Mouse (Mus musculus) olfactory bulb, adult 2 months (tissue): ENCODE results near the gene Cat. TPM values are rescaled to one million over a fixed set of nuclear protein-coding genes. Genes with fewer than 3 reads are reported as not detected.

Experiments
- H3K27ac ChIP-seq: fragments of 200-500 bp; 2 replicates; pipeline ENCODE4 v1.5.1; 2012; ENCODE audit warnings: low read depth, low read length; ENCODE audit not compliant: insufficient read depth
- H3K4me1 ChIP-seq: fragments of 200-500 bp; 2 replicates; pipeline ENCODE4 v1.6.1; 2012; ENCODE audit warnings: low read length; ENCODE audit not compliant: control insufficient read depth, insufficient read depth
- H3K4me3 ChIP-seq: fragments of 200-500 bp; 2 replicates; pipeline ENCODE4 v1.5.1; 2012; ENCODE audit warnings: mild to moderate bottlenecking, low read depth, low read length, moderate library complexity; ENCODE audit not compliant: insufficient read depth
- CTCF ChIP-seq: fragments of 200-500 bp; IDR thresholded peaks from 2 replicates; pipeline ENCODE4 v1.5.1; 2012; ENCODE audit warnings: low read depth, mild to moderate bottlenecking, low read length, moderate library complexity; ENCODE audit not compliant: insufficient read depth
- POLR2A ChIP-seq: fragments of 200-500 bp; IDR thresholded peaks from 2 replicates; pipeline ENCODE4 v1.6.1; 2012; ENCODE audit warnings: mild to moderate bottlenecking, low read depth, low read length, moderate library complexity; ENCODE audit not compliant: insufficient read depth
- WGBS: fragments of 180-500 bp; shearing (Covaris S2); methylation state at CpG from one replicate; pipeline ENCODE4 v1.1.7; 2018; 5-methylcytosine and 5-hydroxymethylcytosine counted together
- polyA plus RNA-seq: library from polyadenylated mRNA; stranded (reverse); fragments of >200 nt; gene quantifications from 2 replicates; pipeline ENCODE4 v1.2.4, GENCODE M21; 2012; ENCODE audit warnings: low replicate concordance; ENCODE audit not compliant: missing spikeins, insufficient read depth, insufficient read length

The Cat gene
- polyA plus RNA-seq, 1 experiment, result not detected

DNA sequence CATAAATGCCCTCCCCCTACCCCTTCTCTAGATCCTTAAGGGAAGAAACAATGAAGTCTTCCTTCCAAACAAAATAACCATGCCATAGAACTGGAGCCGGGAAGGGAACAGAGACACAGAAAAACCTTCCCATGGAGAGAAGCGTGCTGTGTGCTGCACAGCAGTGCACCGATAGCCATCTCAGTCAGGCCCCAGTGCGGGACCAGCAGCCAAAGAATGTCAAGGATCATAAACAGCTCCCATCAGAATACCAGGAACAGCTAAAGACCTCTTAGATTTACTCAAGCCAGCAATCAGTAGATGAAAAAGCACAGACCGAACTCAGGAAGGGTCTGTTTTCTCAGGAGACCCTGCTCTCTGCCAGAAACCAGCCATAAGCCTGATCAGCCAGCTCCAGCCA is 48.4 kb downstream of the Cat start:
- WGBS, result 73% methylated on average over 5 of the region's 5 CpGs
- Histone ChIP-seq H3K4me3 (no peak overlapping the region), H3K27ac (no peak overlapping the region), H3K4me1 (no peaks in the 10 kb centered on the region)
- no peak for TF ChIP-seq CTCF
- TF ChIP-seq POLR2A, result no peak

DNA sequence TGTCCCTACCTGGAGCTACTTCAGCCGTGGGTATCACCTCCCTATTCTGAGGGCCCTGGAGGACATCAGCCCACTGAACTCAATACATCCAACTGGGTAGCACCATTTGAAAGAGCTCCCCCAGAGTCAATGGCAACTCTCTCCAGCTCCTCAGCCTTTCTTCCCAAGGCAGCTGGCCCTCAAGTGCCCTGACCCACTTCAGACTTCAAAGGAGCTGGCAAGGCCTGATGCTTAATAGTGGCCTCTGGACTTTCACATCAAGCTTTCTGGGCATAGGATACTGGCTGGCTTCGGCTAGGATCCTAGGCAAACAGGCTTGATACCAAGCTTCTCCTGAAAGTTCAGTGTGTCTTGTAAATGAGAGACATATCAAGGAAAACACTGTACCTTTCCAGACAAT is 49.9 kb downstream of the Cat start:
- Histone ChIP-seq H3K4me3 (no peak overlapping the region), H3K4me1 (no peaks in the 10 kb centered on the region), H3K27ac (no peak overlapping the region)
- 82% methylated on average over 2 of the region's 2 CpGs for WGBS
- TF ChIP-seq CTCF, result no peak

DNA sequence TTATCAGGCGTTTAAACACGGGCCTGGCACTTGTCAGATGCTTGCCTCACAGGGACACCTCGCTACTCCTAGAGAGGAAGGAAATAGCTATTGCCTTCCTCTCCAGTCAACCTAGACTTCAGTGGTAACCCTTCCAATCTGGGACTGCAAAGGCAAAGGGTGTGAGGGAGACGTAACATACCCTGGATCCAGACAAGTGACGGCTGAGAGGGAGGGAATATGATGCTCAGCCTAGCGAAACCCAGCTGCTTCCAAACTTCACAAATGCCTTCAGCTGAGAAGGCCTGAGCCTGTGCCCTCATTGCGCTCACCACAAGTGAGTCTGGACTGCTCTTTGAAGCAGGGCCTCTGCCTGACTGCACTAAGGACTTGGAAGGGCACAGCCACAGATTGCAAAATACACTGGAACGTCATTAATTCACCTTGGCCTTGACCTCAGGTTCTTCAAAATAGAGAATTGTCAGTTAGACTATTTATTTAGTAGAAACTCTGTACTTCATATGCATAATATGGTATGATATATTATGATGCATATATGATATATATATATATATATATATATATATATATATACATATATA is 52.2 kb downstream of the Cat start:
- no peak for TF ChIP-seq POLR2A
- TF ChIP-seq CTCF, result no peak

DNA sequence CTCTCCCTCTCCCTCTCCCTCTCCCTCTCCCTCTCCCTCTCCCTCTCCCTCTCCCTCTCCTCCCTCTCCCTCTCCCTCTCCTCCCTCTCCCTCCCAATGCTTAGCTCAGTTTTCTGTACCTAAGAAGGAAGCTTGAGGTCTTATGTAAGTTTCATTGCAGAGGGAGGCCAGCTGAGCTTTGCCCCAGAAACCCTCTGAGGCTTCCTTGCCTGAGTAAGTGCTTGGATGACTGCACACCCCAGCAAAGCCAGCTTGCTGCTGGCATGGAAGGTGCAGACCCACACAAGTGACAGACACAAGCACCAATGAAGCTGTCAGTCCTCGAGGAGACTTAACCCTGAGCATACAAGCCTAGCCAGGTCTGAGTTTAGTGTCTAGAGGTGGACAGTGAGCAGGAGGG is 54.2 kb downstream of the Cat start:
- WGBS, result 37% methylated on average over 1 of the region's 1 CpGs

More for the DNA sequence above, 52.2 kb downstream of the Cat start:
- Histone ChIP-seq H3K27ac (no peak overlapping the region), H3K4me1 (no peaks in the 10 kb centered on the region), H3K4me3 (no peak overlapping the region)
- WGBS, result 75% methylated on average over 8 of the region's 8 CpGs

DNA sequence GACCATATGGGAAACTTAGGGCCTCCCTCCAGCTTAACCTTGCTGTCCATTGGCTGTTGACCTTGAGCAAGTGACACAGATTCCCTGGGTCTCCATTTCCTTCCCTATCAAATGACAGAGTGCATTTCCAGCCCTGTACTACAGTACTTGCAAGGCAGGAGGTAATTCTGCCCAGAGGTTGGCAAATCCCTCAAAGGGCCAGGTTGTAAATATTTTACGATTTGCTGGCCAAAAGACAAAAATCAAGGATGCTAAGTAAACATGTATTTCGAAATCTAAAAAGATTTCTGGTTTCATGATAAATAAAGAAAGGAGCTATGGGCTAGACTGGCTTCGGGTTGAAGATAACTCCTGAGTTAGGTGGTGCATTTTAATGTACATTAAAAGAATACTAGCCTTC is 56.6 kb downstream of the Cat start:
- Histone ChIP-seq H3K4me1 (peaks cover 3% of the 10 kb centered on the region), H3K4me3 (no peak overlapping the region), H3K27ac (no peak overlapping the region)
- TF ChIP-seq CTCF, result no peak
- TF ChIP-seq POLR2A, result no peak
- WGBS, result 92% methylated on average over 3 of the region's 3 CpGs

More for the DNA sequence above, 54.2 kb downstream of the Cat start:
- H3K27ac ChIP-seq, result no peak overlapping the region
- no peaks in the 10 kb centered on the region for H3K4me1 ChIP-seq
- no peak overlapping the region for H3K4me3 ChIP-seq
- no peak for TF ChIP-seq CTCF
- TF ChIP-seq POLR2A, result no peak

GRCm38 (mm10) chr2:103425456-103426063 is 59.4 kb downstream of the Cat start:
- H3K27ac ChIP-seq, result no peak overlapping the region
- 78% methylated on average over 11 of the region's 11 CpGs for WGBS
- TF ChIP-seq POLR2A (no peak), CTCF (no peak)
- no peak overlapping the region for H3K4me3 ChIP-seq
- peaks cover 3% of the 10 kb centered on the region for H3K4me1 ChIP-seq

DNA sequence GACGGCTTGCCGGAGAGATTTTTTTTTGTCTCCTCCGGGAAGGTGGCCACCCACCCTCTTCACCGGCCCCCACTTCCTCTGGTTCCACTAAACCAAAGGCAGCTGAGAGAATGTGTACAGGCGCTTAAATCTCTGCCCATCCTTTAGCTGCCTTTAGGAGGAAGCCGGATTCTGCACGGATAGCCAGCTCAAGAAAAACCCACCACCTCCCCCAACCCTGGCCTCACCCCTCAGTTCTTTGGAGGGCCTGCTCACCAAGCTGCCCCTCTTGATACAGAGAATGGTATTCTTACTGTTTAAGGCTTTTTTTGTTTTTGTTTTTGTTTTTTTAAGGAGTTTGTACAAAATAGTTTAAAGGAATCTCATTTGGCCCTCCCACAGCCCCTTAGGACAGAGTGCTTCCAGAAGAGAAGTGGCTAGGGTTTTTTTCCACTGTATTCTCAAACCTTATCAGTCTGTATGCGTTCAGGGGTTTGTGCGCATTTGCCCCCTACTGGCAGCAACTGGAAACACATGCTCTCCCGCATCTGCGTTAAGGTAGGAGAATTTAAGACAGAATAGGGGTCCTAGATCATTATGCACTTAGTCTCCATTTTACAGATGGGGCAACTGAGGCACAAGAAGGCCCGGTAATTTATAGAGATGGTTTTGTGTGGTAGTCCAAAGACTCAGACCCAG is 60.5 kb downstream of the Cat start:
- 14% methylated on average over 12 of the region's 12 CpGs for WGBS
- TF ChIP-seq POLR2A (no peak), CTCF (no peak)
- H3K4me1 ChIP-seq, result peaks cover 3% of the 10 kb centered on the region
- H3K4me3 ChIP-seq, result no peak overlapping the region
- no peak overlapping the region for H3K27ac ChIP-seq

DNA sequence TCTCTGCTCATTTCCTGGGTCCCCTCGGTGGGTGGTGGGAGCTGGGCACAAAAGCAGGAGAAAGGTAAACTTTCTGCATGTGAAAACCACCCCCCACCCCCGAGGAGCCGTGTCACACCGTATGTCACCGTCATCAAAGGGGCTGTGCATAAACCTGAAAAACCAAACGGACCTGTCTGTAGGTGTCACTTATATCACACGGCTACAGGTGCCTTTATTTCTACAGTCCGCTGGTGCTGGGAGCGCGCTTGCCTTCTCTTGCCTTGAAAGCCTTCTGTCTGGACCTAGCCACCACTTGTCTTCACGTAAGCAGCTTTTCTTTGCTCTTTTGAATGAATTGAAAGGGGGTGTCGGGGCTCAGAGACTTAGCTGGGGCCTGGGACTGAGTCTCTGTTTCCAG is 61.1 kb downstream of the Cat start:
- TF ChIP-seq CTCF, result no peak
- no peak for TF ChIP-seq POLR2A
- Histone ChIP-seq H3K4me3 (no peak overlapping the region), H3K4me1 (peaks cover 3% of the 10 kb centered on the region), H3K27ac (no peak overlapping the region)
- 55% methylated on average over 12 of the region's 12 CpGs for WGBS
